Mouse (Mus musculus) intestine, embryonic 16.5 days (tissue): ENCODE measurements around the gene Krt18. TPM values are rescaled to one million over a fixed set of nuclear protein-coding genes. Genes with fewer than 3 reads are reported as not detected.
"Not testable (repeated sequence)": the region's sequence is repeated elsewhere in the genome, so short reads cannot be mapped to it uniquely, and the experiment has no call there.

Experiments used
- ATAC-seq: fragments of 200-750 bp; cut with Nextera tagmentation; 2 replicates; pipeline ENCODE4 v1.8.0; 2017; ENCODE audit warnings: moderate TSS enrichment, moderate library complexity
- H3K27ac ChIP-seq: fragments of 300-500 bp; sonication (generic); 2 replicates; pipeline ENCODE4 v1.5.1; 2014; ENCODE audit warnings: mild to moderate bottlenecking, low read length
- H3K27me3 ChIP-seq: fragments of 300-500 bp; sonication (generic); replicated peaks from 2 replicates; pipeline ENCODE4 v1.6.1; 2014; ENCODE audit warnings: low read length, control low read depth, mixed read lengths; ENCODE audit not compliant: control insufficient read depth, insufficient read depth
- H3K36me3 ChIP-seq: fragments of 300-500 bp; sonication (generic); 2 replicates; pipeline ENCODE4 v1.6.1; 2014; ENCODE audit warnings: low read length, control low read depth; ENCODE audit not compliant: control insufficient read depth, insufficient read depth
- H3K4me1 ChIP-seq: fragments of 300-500 bp; sonication (generic); 2 replicates; pipeline ENCODE4 v1.6.1; 2014; ENCODE audit warnings: low read length, control low read depth, mixed read lengths; ENCODE audit not compliant: control insufficient read depth, insufficient read depth
- H3K4me2 ChIP-seq: fragments of 300-500 bp; sonication (generic); 2 replicates; pipeline ENCODE4 v1.6.1; 2014; ENCODE audit warnings: low read depth, low read length, control low read depth
- H3K4me3 ChIP-seq: fragments of 300-500 bp; sonication (generic); 2 replicates; pipeline ENCODE4 v1.5.1; 2014; ENCODE audit warnings: mild to moderate bottlenecking, low read length
- H3K9ac ChIP-seq: fragments of 300-500 bp; sonication (generic); 2 replicates; pipeline ENCODE4 v1.6.1; 2014; ENCODE audit warnings: low read depth, low read length
- H3K9me3 ChIP-seq: fragments of 300-500 bp; sonication (generic); 2 replicates; pipeline ENCODE4 v1.6.1; 2016; ENCODE audit warnings: low read length, control low read depth; ENCODE audit not compliant: control insufficient read depth
- WGBS: fragments of 180-500 bp; shearing (Covaris S2); extraction: QIAGEN DNeasy Blood & Tissue Kit; methylation state at CpG from one replicate; pipeline ENCODE4 v1.1.7; 2014; 5-methylcytosine and 5-hydroxymethylcytosine counted together
- polyA plus RNA-seq: library from polyadenylated mRNA; unstranded; fragments of >200 nt; fragmentation: Nextera tagmentation; extraction: Ambion mirVana; gene quantifications from 2 replicates; pipeline ENCODE4 v1.2.1, GENCODE M21; 2015

The Krt18 gene
- polyA plus RNA-seq, 1 experiment from 2014 or later = 353 TPM

GRCm38 (mm10) chr15:101995484-101996236 lies 32.3 kb upstream of the Krt18 start:
- no peak overlapping the region for H3K4me3 ChIP-seq
- no peaks in the 10 kb centered on the region for H3K9me3 ChIP-seq
- H3K9ac ChIP-seq = no peak overlapping the region
- 63% methylated on average over 4 of the region's 4 CpGs for WGBS
- peaks cover 15% of the 10 kb centered on the region for H3K4me1 ChIP-seq
- H3K4me2 ChIP-seq = no peak overlapping the region
- ATAC-seq = peak; percentile 88
- 0 out of 2 replicates have a peak, but pooled peaks cover 5% of the 10 kb centered on the region for H3K36me3 ChIP-seq
- peak overlapping the region; percentile 71 for H3K27ac ChIP-seq
- H3K27me3 ChIP-seq = no peaks in the 10 kb centered on the region

GRCm38 (mm10) chr15:101996450-101997078 lies 31.4 kb upstream of the Krt18 start:
- peak overlapping the region; percentile 71 for H3K27ac ChIP-seq
- not testable (repeated sequence) for ATAC-seq

GRCm38 (mm10) chr15:101999156-101999555 lies 28.8 kb upstream of the Krt18 start:
- Histone ChIP-seq H3K36me3 (0 out of 2 replicates have a peak, but pooled peaks cover 5% of the 10 kb centered on the region), H3K4me3 (no peak overlapping the region), H3K4me2 (no peak overlapping the region), H3K4me1 (peaks cover 9% of the 10 kb centered on the region), H3K27me3 (peaks cover 7% of the 10 kb centered on the region; the same call in 1 of the 2 replicates), H3K9ac (no peak overlapping the region), H3K27ac (no peak overlapping the region), H3K9me3 (no peaks in the 10 kb centered on the region)
- ATAC-seq = no peak
- WGBS = 87% methylated on average over 11 of the region's 11 CpGs

More at GRCm38 (mm10) chr15:101996450-101997078, 31.4 kb upstream of the Krt18 start:
- not testable (repeated sequence) for H3K27me3 ChIP-seq, H3K4me2 ChIP-seq, H3K9me3 ChIP-seq, H3K4me3 ChIP-seq, H3K9ac ChIP-seq, H3K36me3 ChIP-seq
- H3K4me1 ChIP-seq = peaks cover 14% of the 10 kb centered on the region
- WGBS = 82% methylated on average over 9 of the region's 11 CpGs

- Histone ChIP-seq H3K4me3 (no peak overlapping the region), H3K27me3 (peaks cover 7% of the 10 kb centered on the region; the same call in 1 of the 2 replicates), H3K9me3 (no peaks in the 10 kb centered on the region), H3K4me1 (peaks cover 12% of the 10 kb centered on the region), H3K9ac (no peak overlapping the region), H3K36me3 (0 out of 2 replicates have a peak, but pooled peaks cover 5% of the 10 kb centered on the region), H3K27ac (no peak overlapping the region), H3K4me2 (no peak overlapping the region)
- ATAC-seq = no peak
- whole genome bisulfite sequencing = 88% methylated on average over 11 of the region's 11 CpGs
These were observed 28.2 kb upstream of the Krt18 start for GRCm38 (mm10) chr15:101999676-102000335.

GRCm38 (mm10) chr15:102002646-102003488 lies 25.1 kb upstream of the Krt18 start:
- WGBS = 7% methylated on average over 32 of the region's 34 CpGs
- peak; percentile 86 for ATAC-seq
- no peaks in the 10 kb centered on the region for H3K9me3 ChIP-seq
- H3K4me1 ChIP-seq = peaks cover 37% of the 10 kb centered on the region
- H3K27ac ChIP-seq = peak overlapping the region; percentile 92
- peaks cover 7% of the 10 kb centered on the region; the same call in 1 of the 2 replicates for H3K27me3 ChIP-seq
- 0 out of 2 replicates have a peak, but pooled peaks cover 4% of the 10 kb centered on the region for H3K36me3 ChIP-seq
- peak overlapping the region; percentile 63 for H3K4me3 ChIP-seq
- H3K9ac ChIP-seq = peak overlapping the region; percentile 75
- peak overlapping the region; percentile 69 for H3K4me2 ChIP-seq

GRCm38 (mm10) chr15:102003516-102003915 lies 24.5 kb upstream of the Krt18 start:
- WGBS = 19% methylated on average over 12 of the region's 12 CpGs
- Histone ChIP-seq H3K4me1 (peaks cover 35% of the 10 kb centered on the region), H3K9me3 (no peaks in the 10 kb centered on the region), H3K27ac (peak overlapping the region; percentile 92), H3K9ac (peak overlapping the region; percentile 75), H3K4me2 (peak overlapping the region; percentile 69), H3K4me3 (peak overlapping the region; percentile 63), H3K27me3 (peaks cover 7% of the 10 kb centered on the region; the same call in 1 of the 2 replicates), H3K36me3 (no peaks in the 10 kb centered on the region)
- ATAC-seq = peak; percentile 0; the same call in 1 of the 2 replicates

- H3K9me3 ChIP-seq = no peaks in the 10 kb centered on the region
- peak within 1 kb of the TSS; percentile 92 for H3K27ac ChIP-seq
- peak within 1 kb of the TSS; percentile 75 for H3K9ac ChIP-seq
- peak; percentile 75 for ATAC-seq
- H3K27me3 ChIP-seq = peaks cover 7% of the 10 kb centered on the region; the same call in 1 of the 2 replicates
- H3K4me2 ChIP-seq = peak within 1 kb of the TSS; percentile 69
- WGBS = 17% methylated on average over 10 of the region's 11 CpGs
- peak within 1 kb of the TSS; percentile 63 for H3K4me3 ChIP-seq
- peaks cover 42% of the 10 kb centered on the region for H3K4me1 ChIP-seq
- no peaks in the 10 kb centered on the region for H3K36me3 ChIP-seq
These were observed 23.8 kb upstream of the Krt18 start, which contains the start of gene Krt8 for GRCm38 (mm10) chr15:102004189-102004588. Krt8 (minus strand) TSS chr15:102004482.

GRCm38 (mm10) chr15:102005290-102005689 lies 22.7 kb upstream of the Krt18 start:
- Histone ChIP-seq H3K9ac (peak overlapping the region; percentile 24; the same call in 1 of the 2 replicates), H3K27me3 (peaks cover 7% of the 10 kb centered on the region; the same call in 1 of the 2 replicates)

More at GRCm38 (mm10) chr15:102005290-102005689, 22.7 kb upstream of the Krt18 start:
- Histone ChIP-seq H3K27ac (peak overlapping the region; percentile 76), H3K4me1 (peaks cover 48% of the 10 kb centered on the region), H3K9me3 (no peaks in the 10 kb centered on the region), H3K4me3 (no peak overlapping the region), H3K36me3 (no peaks in the 10 kb centered on the region), H3K4me2 (no peak overlapping the region)
- 0 out of 2 replicates have a peak, but pooled peaks have one; percentile 4 for ATAC-seq
- 42% methylated on average over 4 of the region's 4 CpGs for WGBS
